Mouse (Mus musculus): ENCODE results near the gene Alkbh7. TPM values are rescaled to one million over a fixed set of nuclear protein-coding genes. Genes with fewer than 3 reads are reported as not detected.
A peak's percentile ranks its signal among the peaks of the same experiment; 100 is the strongest.

Gene Alkbh7
- polyA plus RNA-seq, 1 experiment = 12.5 TPM

- no peak within 1 kb of the TSS for H3K27ac ChIP-seq (ENCODE audit: insufficient read depth, low read depth, low read length)
- H3K4me1 ChIP-seq (ENCODE audit: control insufficient read depth, insufficient read depth, low read length) = no peaks in the 10 kb centered on the region; the same call in 1 of the 2 replicates
- TF ChIP-seq CTCF (IDR thresholded peaks at IDR 0.05; ENCODE audit: low read depth, low read length) (no peak), POLR2A (IDR thresholded peaks at IDR 0.05; ENCODE audit: borderline replicate concordance, low read depth, low read length) (no peak)
- no peak within 1 kb of the TSS for H3K4me3 ChIP-seq (ENCODE audit: insufficient read depth, low read length)
Observed at GRCm38 (mm10) chr17:56999968-57000609, 3.0 kb downstream of the Alkbh7 start, which contains the start of gene Pspn. Gene Pspn, minus strand, starts transcription at chr17:57000018.

- H3K4me1 ChIP-seq (ENCODE audit: control insufficient read depth, insufficient read depth, low read length) = no peaks in the 10 kb centered on the region; the same call in 1 of the 2 replicates
- no peak overlapping the region for H3K4me3 ChIP-seq (ENCODE audit: insufficient read depth, low read length)
- TF ChIP-seq CTCF (IDR thresholded peaks at IDR 0.05; ENCODE audit: low read depth, low read length) = no peak
- no peak for TF ChIP-seq POLR2A (IDR thresholded peaks at IDR 0.05; ENCODE audit: borderline replicate concordance, low read depth, low read length)
- no peak overlapping the region for H3K27ac ChIP-seq (ENCODE audit: insufficient read depth, low read depth, low read length)
Observed at GRCm38 (mm10) chr17:57001228-57001627, 4.1 kb downstream of the Alkbh7 start.

- no peak overlapping the region for H3K4me3 ChIP-seq (ENCODE audit: insufficient read depth, low read length)
- TF ChIP-seq CTCF (IDR thresholded peaks at IDR 0.05; ENCODE audit: low read depth, low read length) (no peak), POLR2A (IDR thresholded peaks at IDR 0.05; ENCODE audit: borderline replicate concordance, low read depth, low read length) (no peak)
- H3K4me1 ChIP-seq (ENCODE audit: control insufficient read depth, insufficient read depth, low read length) = no peaks in the 10 kb centered on the region
Observed at GRCm38 (mm10) chr17:57003994-57004393, 6.9 kb downstream of the Alkbh7 start.

GRCm38 (mm10) chr17:57007137-57007905, 10.2 kb downstream of the Alkbh7 start:
- Histone ChIP-seq H3K4me1 (ENCODE audit: control insufficient read depth, insufficient read depth, low read length) (peaks cover 10% of the 10 kb centered on the region), H3K27ac (ENCODE audit: insufficient read depth, low read depth, low read length) (no peak overlapping the region), H3K4me3 (ENCODE audit: insufficient read depth, low read length) (no peak overlapping the region)
- TF ChIP-seq CTCF (IDR thresholded peaks at IDR 0.05; ENCODE audit: low read depth, low read length) (no peak), POLR2A (IDR thresholded peaks at IDR 0.05; ENCODE audit: borderline replicate concordance, low read depth, low read length) (no peak)

More at GRCm38 (mm10) chr17:57003994-57004393, 6.9 kb downstream of the Alkbh7 start:
- H3K27ac ChIP-seq (ENCODE audit: insufficient read depth, low read depth, low read length) = no peak overlapping the region

GRCm38 (mm10) chr17:57010911-57011235, 13.7 kb downstream of the Alkbh7 start:
- H3K4me1 ChIP-seq (ENCODE audit: control insufficient read depth, insufficient read depth, low read length) = peaks cover 10% of the 10 kb centered on the region
- H3K4me3 ChIP-seq (ENCODE audit: insufficient read depth, low read length) = peak overlapping the region; percentile 79
- no peak for TF ChIP-seq CTCF (IDR thresholded peaks at IDR 0.05; ENCODE audit: low read depth, low read length)
- no peak for TF ChIP-seq POLR2A (IDR thresholded peaks at IDR 0.05; ENCODE audit: borderline replicate concordance, low read depth, low read length)
- H3K27ac ChIP-seq (ENCODE audit: insufficient read depth, low read depth, low read length) = peak overlapping the region; percentile 66

GRCm38 (mm10) chr17:57011236-57012141, 14.3 kb downstream of the Alkbh7 start, which contains the start of the genes Gtf2f1 and Gm17949:
Gene Gtf2f1, minus strand, starts transcription at chr17:57011288.
Gene Gm17949, plus strand, starts transcription at chr17:57011469.
- Histone ChIP-seq H3K4me3 (ENCODE audit: insufficient read depth, low read length) (peak within 1 kb of the TSS; percentile 82), H3K4me1 (ENCODE audit: control insufficient read depth, insufficient read depth, low read length) (peaks cover 13% of the 10 kb centered on the region), H3K27ac (ENCODE audit: insufficient read depth, low read depth, low read length) (peak within 1 kb of the TSS; percentile 66)
- TF ChIP-seq CTCF (IDR thresholded peaks at IDR 0.05; ENCODE audit: low read depth, low read length) = no peak
- TF ChIP-seq POLR2A (IDR thresholded peaks at IDR 0.05; ENCODE audit: borderline replicate concordance, low read depth, low read length) = 0 out of 2 replicates have a peak, but pooled peaks have one; percentile 70

GRCm38 (mm10) chr17:57012245-57012795, 15.2 kb downstream of the Alkbh7 start:
- Histone ChIP-seq H3K27ac (ENCODE audit: insufficient read depth, low read depth, low read length) (no peak overlapping the region), H3K4me1 (ENCODE audit: control insufficient read depth, insufficient read depth, low read length) (peaks cover 15% of the 10 kb centered on the region), H3K4me3 (ENCODE audit: insufficient read depth, low read length) (peak overlapping the region; percentile 82)
- TF ChIP-seq POLR2A (IDR thresholded peaks at IDR 0.05; ENCODE audit: borderline replicate concordance, low read depth, low read length) (no peak), CTCF (IDR thresholded peaks at IDR 0.05; ENCODE audit: low read depth, low read length) (no peak)

GRCm38 (mm10) chr17:57019693-57020092, 22.6 kb downstream of the Alkbh7 start:
- TF ChIP-seq POLR2A (IDR thresholded peaks at IDR 0.05; ENCODE audit: borderline replicate concordance, low read depth, low read length) (no peak), CTCF (IDR thresholded peaks at IDR 0.05; ENCODE audit: low read depth, low read length) (no peak)
- Histone ChIP-seq H3K27ac (ENCODE audit: insufficient read depth, low read depth, low read length) (no peak overlapping the region), H3K4me3 (ENCODE audit: insufficient read depth, low read length) (no peak overlapping the region), H3K4me1 (ENCODE audit: control insufficient read depth, insufficient read depth, low read length) (peaks cover 10% of the 10 kb centered on the region; the same call in 1 of the 2 replicates)

GRCm38 (mm10) chr17:57020960-57021359, 23.8 kb downstream of the Alkbh7 start:
- H3K27ac ChIP-seq (ENCODE audit: insufficient read depth, low read depth, low read length) = no peak overlapping the region
- H3K4me3 ChIP-seq (ENCODE audit: insufficient read depth, low read length) = no peak overlapping the region
- H3K4me1 ChIP-seq (ENCODE audit: control insufficient read depth, insufficient read depth, low read length) = peaks cover 10% of the 10 kb centered on the region; the same call in 1 of the 2 replicates
- TF ChIP-seq CTCF (IDR thresholded peaks at IDR 0.05; ENCODE audit: low read depth, low read length) (no peak), POLR2A (IDR thresholded peaks at IDR 0.05; ENCODE audit: borderline replicate concordance, low read depth, low read length) (no peak)
